Mouse (Mus musculus) myocyte (in vitro differentiated cells): ENCODE data around the gene Hint1.

ENCODE experiments used
- CEBPB ChIP-seq: IDR thresholded peaks from 2 replicates; pipeline ENCODE4 v1.6.1; 2011; ENCODE audit warnings: mild to moderate bottlenecking, moderate library complexity; ENCODE audit not compliant: poor library complexity, insufficient read depth, severe bottlenecking
- E2F4 ChIP-seq: IDR thresholded peaks from one replicate; pipeline ENCODE4 v1.6.1; 2011; ENCODE audit warnings: mild to moderate bottlenecking, control low read depth, moderate library complexity; ENCODE audit not compliant: insufficient read depth
- MAX ChIP-seq: IDR thresholded peaks from one replicate; pipeline ENCODE4 v1.6.1; 2011; ENCODE audit warnings: low read depth, mild to moderate bottlenecking, control low read depth
- MYOD1 ChIP-seq, 3 experiments: IDR thresholded peaks; one replicate each; pipeline ENCODE4 v1.6.1; 2011; ENCODE audit warnings: control low read depth in 2 of 3, low read depth in 2 of 3, mild to moderate bottlenecking in 2 of 3, moderate library complexity in 1 of 3; ENCODE audit not compliant: insufficient read length in 2 of 3, control insufficient read depth in 1 of 3
- MYOG ChIP-seq, 3 experiments: IDR thresholded peaks; one replicate each; pipeline ENCODE4 v1.6.1; 2011; ENCODE audit warnings: control low read depth in 2 of 3, low read depth in 2 of 3, mild to moderate bottlenecking in 2 of 3; ENCODE audit not compliant: insufficient read length in 2 of 3, control insufficient read depth in 1 of 3, insufficient read depth in 1 of 3
- POLR2A ChIP-seq: IDR thresholded peaks from one replicate; pipeline ENCODE4 v1.6.1; 2011; ENCODE audit warnings: low read depth, mild to moderate bottlenecking, control low read depth, moderate library complexity; ENCODE audit not compliant: insufficient read length
- POLR2AphosphoS2 ChIP-seq: IDR thresholded peaks from one replicate; pipeline ENCODE4 v1.6.1; 2011; ENCODE audit warnings: low read depth, control low read depth; ENCODE audit not compliant: insufficient read length
- SRF ChIP-seq: IDR thresholded peaks from one replicate; pipeline ENCODE4 v1.6.1; 2011; ENCODE audit warnings: low read depth; ENCODE audit not compliant: control insufficient read depth, insufficient read length
- TCF12 ChIP-seq: IDR thresholded peaks from one replicate; pipeline ENCODE4 v1.6.1; 2011; ENCODE audit warnings: mild to moderate bottlenecking, control low read depth; ENCODE audit not compliant: poor library complexity, insufficient read depth, severe bottlenecking
- TCF3 ChIP-seq: IDR thresholded peaks from one replicate; pipeline ENCODE4 v1.6.1; 2011; ENCODE audit warnings: low read depth, control low read depth; ENCODE audit not compliant: insufficient read length
- USF1 ChIP-seq: IDR thresholded peaks from one replicate; pipeline ENCODE4 v1.6.1; 2011; ENCODE audit warnings: low read depth, mild to moderate bottlenecking, control low read depth, moderate library complexity

DNA sequence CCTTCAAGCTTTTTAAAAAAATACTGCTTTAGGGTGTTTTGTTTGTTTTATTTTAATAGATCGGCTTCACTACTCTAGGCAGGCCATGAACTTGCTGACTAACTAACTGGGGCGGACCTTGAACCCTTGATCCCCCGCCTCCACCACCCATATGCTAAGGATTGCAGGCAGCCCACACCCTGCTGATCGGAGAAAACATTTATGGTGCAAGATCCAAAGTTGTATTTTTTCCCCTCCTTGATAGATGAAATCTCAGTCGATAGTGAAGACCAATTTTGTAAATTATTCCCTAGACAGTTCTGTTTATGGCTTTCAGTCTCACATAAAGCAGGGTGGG is 834 bp downstream of the Hint1 start:
- TF ChIP-seq MYOD1 (IDR thresholded peaks at IDR 0.05; ENCODE audit: control insufficient read depth in 1 of 3, insufficient read length in 2 of 3, low read depth in 2 of 3), result no peak
- no peak for TF ChIP-seq POLR2A
- no peak for TF ChIP-seq CEBPB
- no peak for TF ChIP-seq MAX
- no peak for TF ChIP-seq POLR2AphosphoS2
- TF ChIP-seq TCF3, result no peak
- TF ChIP-seq E2F4, result no peak
- no peak for TF ChIP-seq USF1
- no peak for TF ChIP-seq MYOG (IDR thresholded peaks at IDR 0.05; ENCODE audit: control insufficient read depth in 1 of 3, insufficient read depth in 1 of 3, insufficient read length in 2 of 3, low read depth in 2 of 3)
- no peak for TF ChIP-seq TCF12
- TF ChIP-seq SRF, result no peak
